Mouse (Mus musculus): Measurements from ENCODE around the gene Rock2. TPM values are rescaled to one million over a fixed set of nuclear protein-coding genes. Genes with fewer than 3 reads are reported as not detected.

Gene Rock2
- polyA plus RNA-seq, 1 experiment, result 14.4 TPM

GRCm38 (mm10) chr12:16850431-16851375 is 44.0 kb upstream of the Rock2 start:
- TF ChIP-seq SRF (IDR thresholded peaks at IDR 0.05; ENCODE audit: control insufficient read depth, insufficient read length, low read depth) (no peak), MAX (IDR thresholded peaks at IDR 0.05; ENCODE audit: low read depth) (no peak), REST (IDR thresholded peaks at IDR 0.05; ENCODE audit: insufficient read depth, insufficient read length) (no peak), USF1 (IDR thresholded peaks at IDR 0.05; ENCODE audit: low read depth) (peak; percentile 94), POLR2AphosphoS2 (IDR thresholded peaks at IDR 0.05; ENCODE audit: insufficient read length, low read depth) (no peak), POLR2A (IDR thresholded peaks at IDR 0.05; ENCODE audit: insufficient read length, low read depth) (no peak), E2F4 (IDR thresholded peaks at IDR 0.05; ENCODE audit: insufficient read depth) (no peak), MYOG (IDR thresholded peaks at IDR 0.05; ENCODE audit: control insufficient read depth in 1 of 3, insufficient read depth in 1 of 3, insufficient read length in 2 of 3, low read depth in 2 of 3) (peak in 2 of 3 experiments; percentile 78 to 87), TCF3 (IDR thresholded peaks at IDR 0.05; ENCODE audit: insufficient read length, low read depth) (peak; percentile 36), CEBPB (IDR thresholded peaks at IDR 0.05; ENCODE audit: insufficient read depth, poor library complexity, severe bottlenecking) (peak; percentile 99), MYOD1 (IDR thresholded peaks at IDR 0.05; ENCODE audit: control insufficient read depth in 1 of 3, insufficient read length in 2 of 3, low read depth in 2 of 3) (peak; percentile 12 to 84 (median 74)), TCF12 (IDR thresholded peaks at IDR 0.05; ENCODE audit: insufficient read depth, poor library complexity, severe bottlenecking) (peak; percentile 61)
- no peak overlapping the region for H3K4me3 ChIP-seq
- peak overlapping the region; percentile 94 for H3K4me2 ChIP-seq (ENCODE audit: low read depth)
- no peak overlapping the region for H3ac ChIP-seq (ENCODE audit: control insufficient read depth, insufficient read length)
- H3K79me2 ChIP-seq (ENCODE audit: control insufficient read depth, insufficient read depth), result no peaks in the 10 kb centered on the region
- H3K27me3 ChIP-seq (ENCODE audit: control insufficient read depth, insufficient read depth, insufficient read length), result no peaks in the 10 kb centered on the region
- H3K36me3 ChIP-seq (ENCODE audit: control insufficient read depth, insufficient read depth), result no peaks in the 10 kb centered on the region

- Histone ChIP-seq H3K27me3 (ENCODE audit: control insufficient read depth, insufficient read depth, insufficient read length) (no peaks in the 10 kb centered on the region), H3K36me3 (ENCODE audit: control insufficient read depth, insufficient read depth) (no peaks in the 10 kb centered on the region), H3ac (ENCODE audit: control insufficient read depth, insufficient read length) (no peak overlapping the region), H3K79me2 (ENCODE audit: control insufficient read depth, insufficient read depth) (no peaks in the 10 kb centered on the region), H3K4me2 (ENCODE audit: low read depth) (peak overlapping the region; percentile 90), H3K4me3 (no peak overlapping the region)
- TF ChIP-seq TCF3 (IDR thresholded peaks at IDR 0.05; ENCODE audit: insufficient read length, low read depth) (no peak), POLR2AphosphoS2 (IDR thresholded peaks at IDR 0.05; ENCODE audit: insufficient read length, low read depth) (peak; percentile 57), MAX (IDR thresholded peaks at IDR 0.05; ENCODE audit: low read depth) (no peak), MYOG (IDR thresholded peaks at IDR 0.05; ENCODE audit: control insufficient read depth in 1 of 3, insufficient read depth in 1 of 3, insufficient read length in 2 of 3, low read depth in 2 of 3) (peak in 1 of 3 experiments; percentile 60), MYOD1 (IDR thresholded peaks at IDR 0.05; ENCODE audit: control insufficient read depth in 1 of 3, insufficient read length in 2 of 3, low read depth in 2 of 3) (peak in 2 of 3 experiments; percentile 68 to 78), E2F4 (IDR thresholded peaks at IDR 0.05; ENCODE audit: insufficient read depth) (no peak), POLR2A (IDR thresholded peaks at IDR 0.05; ENCODE audit: insufficient read length, low read depth) (peak; percentile 57), USF1 (IDR thresholded peaks at IDR 0.05; ENCODE audit: low read depth) (peak; percentile 40), CEBPB (IDR thresholded peaks at IDR 0.05; ENCODE audit: insufficient read depth, poor library complexity, severe bottlenecking) (peak; percentile 79), TCF12 (IDR thresholded peaks at IDR 0.05; ENCODE audit: insufficient read depth, poor library complexity, severe bottlenecking) (no peak)
These were observed 41.1 kb upstream of the Rock2 start for GRCm38 (mm10) chr12:16853431-16854165.

- H3K36me3 ChIP-seq (ENCODE audit: control insufficient read depth, insufficient read depth), result no peaks in the 10 kb centered on the region
- H3K27me3 ChIP-seq (ENCODE audit: control insufficient read depth, insufficient read depth, insufficient read length), result no peaks in the 10 kb centered on the region
- no peak overlapping the region for H3K4me3 ChIP-seq
- TF ChIP-seq E2F4 (IDR thresholded peaks at IDR 0.05; ENCODE audit: insufficient read depth) (no peak), POLR2AphosphoS2 (IDR thresholded peaks at IDR 0.05; ENCODE audit: insufficient read length, low read depth) (no peak), USF1 (IDR thresholded peaks at IDR 0.05; ENCODE audit: low read depth) (no peak), MYOD1 (IDR thresholded peaks at IDR 0.05; ENCODE audit: control insufficient read depth in 1 of 3, insufficient read length in 2 of 3, low read depth in 2 of 3) (no peak)
- H3K79me2 ChIP-seq (ENCODE audit: control insufficient read depth, insufficient read depth), result no peaks in the 10 kb centered on the region
- H3ac ChIP-seq (ENCODE audit: control insufficient read depth, insufficient read length), result no peak overlapping the region
- H3K4me2 ChIP-seq (ENCODE audit: low read depth), result no peak overlapping the region
These were observed 38.9 kb upstream of the Rock2 start for GRCm38 (mm10) chr12:16855632-16856305.

GRCm38 (mm10) chr12:16856306-16856679 is 38.4 kb upstream of the Rock2 start:
- no peak overlapping the region for H3K4me2 ChIP-seq (ENCODE audit: low read depth)
- no peak for TF ChIP-seq MAX (IDR thresholded peaks at IDR 0.05; ENCODE audit: low read depth)
- no peak for TF ChIP-seq POLR2A (IDR thresholded peaks at IDR 0.05; ENCODE audit: insufficient read length, low read depth)
- TF ChIP-seq MYOG (IDR thresholded peaks at IDR 0.05; ENCODE audit: control insufficient read depth in 1 of 3, insufficient read depth in 1 of 3, insufficient read length in 2 of 3, low read depth in 2 of 3), result no peak
- no peak for TF ChIP-seq SRF (IDR thresholded peaks at IDR 0.05; ENCODE audit: control insufficient read depth, insufficient read length, low read depth)
- TF ChIP-seq REST (IDR thresholded peaks at IDR 0.05; ENCODE audit: insufficient read depth, insufficient read length), result no peak
- TF ChIP-seq TCF12 (IDR thresholded peaks at IDR 0.05; ENCODE audit: insufficient read depth, poor library complexity, severe bottlenecking), result no peak
- TF ChIP-seq TCF3 (IDR thresholded peaks at IDR 0.05; ENCODE audit: insufficient read length, low read depth), result no peak
- TF ChIP-seq CEBPB (IDR thresholded peaks at IDR 0.05; ENCODE audit: insufficient read depth, poor library complexity, severe bottlenecking), result no peak
- TF ChIP-seq USF1 (IDR thresholded peaks at IDR 0.05; ENCODE audit: low read depth), result no peak
- TF ChIP-seq POLR2AphosphoS2 (IDR thresholded peaks at IDR 0.05; ENCODE audit: insufficient read length, low read depth), result no peak
- no peak for TF ChIP-seq E2F4 (IDR thresholded peaks at IDR 0.05; ENCODE audit: insufficient read depth)
- no peak for TF ChIP-seq MYOD1 (IDR thresholded peaks at IDR 0.05; ENCODE audit: control insufficient read depth in 1 of 3, insufficient read length in 2 of 3, low read depth in 2 of 3)
- no peaks in the 10 kb centered on the region for H3K79me2 ChIP-seq (ENCODE audit: control insufficient read depth, insufficient read depth)
- H3K4me3 ChIP-seq, result no peak overlapping the region
- H3K36me3 ChIP-seq (ENCODE audit: control insufficient read depth, insufficient read depth), result no peaks in the 10 kb centered on the region
- no peaks in the 10 kb centered on the region for H3K27me3 ChIP-seq (ENCODE audit: control insufficient read depth, insufficient read depth, insufficient read length)
- no peak overlapping the region for H3ac ChIP-seq (ENCODE audit: control insufficient read depth, insufficient read length)
